Mouse (Mus musculus): ENCODE data around the gene Zfp661.
"Not testable (repeated sequence)": the region's sequence is repeated elsewhere in the genome, so short reads cannot be mapped to it uniquely, and the experiment has no call there.

Gene Zfp661

GRCm38 (mm10) chr2:127586694-127587513 lies at the start of gene Zfp661, which contains the start of gene Mrps5:
Zfp661 (minus strand) TSS chr2:127587094.
Mrps5 (plus strand) TSS chr2:127587222.
- in situ Hi-C loops (cut with MboI; ENCODE audit: low pct_unique_long_range_greater_than_20kb in 1 of 2, low sequenced_read_pairs in 2 of 2, unreplicated experiment in 1 of 2): no loop called here

DNA sequence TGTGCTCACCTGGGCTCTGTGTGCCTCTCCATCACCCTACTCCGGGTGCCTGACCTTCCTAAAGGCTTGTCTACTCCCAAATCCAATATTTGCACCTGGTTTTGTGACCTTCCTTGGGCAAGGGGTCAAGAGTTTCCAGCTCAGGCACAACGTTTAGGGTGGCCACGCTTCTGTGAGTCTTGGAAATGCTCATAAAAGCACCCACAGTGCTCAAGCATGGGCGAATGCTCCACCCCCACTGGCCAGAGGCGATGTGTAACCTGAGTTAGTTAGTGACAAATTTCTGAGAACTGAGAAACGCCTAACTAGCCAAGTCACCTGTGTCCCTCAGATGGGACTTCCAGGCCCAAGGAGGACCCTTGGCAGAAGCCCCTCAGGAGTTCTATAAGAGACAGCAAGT lies 48.7 kb upstream of the Zfp661 start:
- in situ Hi-C loops (cut with MboI; ENCODE audit: low pct_unique_long_range_greater_than_20kb in 1 of 2, low sequenced_read_pairs in 2 of 2, unreplicated experiment in 1 of 2): no loop called here

DNA sequence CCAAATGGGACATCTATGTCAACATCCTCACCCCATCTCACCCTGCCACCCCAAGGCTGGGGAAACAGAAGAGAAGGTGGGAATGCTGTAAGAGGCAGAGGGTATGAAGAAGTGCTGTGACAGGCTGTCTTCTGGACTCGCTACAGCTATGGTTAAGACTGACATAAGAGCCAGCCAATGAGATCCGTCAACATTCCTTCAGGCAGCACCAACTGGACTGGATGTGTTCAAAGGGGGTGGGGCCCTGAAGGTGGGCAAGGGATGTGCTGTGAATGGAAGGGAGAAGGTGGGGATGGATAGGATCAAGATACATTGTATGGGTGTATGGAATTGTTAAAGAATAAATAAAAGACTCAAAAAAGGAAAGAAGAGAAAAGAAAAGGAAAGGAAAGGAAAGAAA lies 45.7 kb upstream of the Zfp661 start:
- in situ Hi-C loops (cut with MboI; ENCODE audit: low pct_unique_long_range_greater_than_20kb in 1 of 2, low sequenced_read_pairs in 2 of 2, unreplicated experiment in 1 of 2): no loop called here

DNA sequence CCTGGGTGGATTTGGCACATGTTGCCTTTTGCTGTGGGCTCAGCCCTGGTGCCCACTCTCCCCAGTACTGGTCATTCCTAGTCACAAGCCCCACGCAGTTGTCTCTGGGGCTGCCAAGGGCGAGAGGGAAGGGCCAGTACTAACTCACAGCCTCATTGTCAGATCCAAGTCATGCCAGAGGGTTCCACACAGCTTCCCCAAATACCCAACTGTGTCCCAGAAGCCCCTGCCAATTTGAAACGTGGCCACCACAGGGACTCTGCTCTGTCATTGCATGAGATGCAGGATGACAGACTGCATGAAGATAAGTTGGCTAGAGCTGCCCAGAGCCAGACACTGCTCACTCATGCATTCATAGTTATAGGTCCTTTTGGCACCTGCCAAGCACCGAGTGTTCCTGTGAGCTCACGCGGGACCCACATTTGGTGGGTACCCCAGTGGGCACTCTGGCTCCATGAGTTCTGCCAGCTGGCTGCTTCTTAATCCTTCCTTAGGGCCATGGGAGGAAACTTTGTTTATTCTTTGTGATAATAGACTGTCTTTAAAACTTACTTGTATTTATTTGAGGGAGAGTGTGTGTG lies 41.2 kb upstream of the Zfp661 start:
- in situ Hi-C loops (cut with MboI; ENCODE audit: low pct_unique_long_range_greater_than_20kb in 1 of 2, low sequenced_read_pairs in 2 of 2, unreplicated experiment in 1 of 2): no loop called here

DNA sequence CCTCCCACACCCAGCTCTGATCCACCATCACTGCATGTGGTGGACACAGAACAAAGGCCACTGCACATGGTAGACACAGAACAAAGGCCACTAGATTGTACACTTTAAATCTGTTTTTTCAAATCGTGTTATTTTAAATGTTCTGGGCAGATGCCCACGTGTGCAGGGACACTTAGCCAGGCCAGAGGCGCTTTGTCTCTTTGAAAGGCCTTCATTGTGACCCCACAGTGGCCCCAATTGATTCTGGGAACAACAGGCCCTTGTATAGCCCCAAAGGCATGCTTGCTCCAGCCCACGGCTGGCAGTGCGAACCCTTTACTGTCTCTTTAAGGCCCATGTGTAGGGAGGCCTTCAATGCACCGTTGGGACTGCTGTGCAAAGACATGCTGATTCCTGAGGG lies 40.5 kb upstream of the Zfp661 start:
- in situ Hi-C loops (cut with MboI; ENCODE audit: low pct_unique_long_range_greater_than_20kb in 1 of 2, low sequenced_read_pairs in 2 of 2, unreplicated experiment in 1 of 2): no loop called here

DNA sequence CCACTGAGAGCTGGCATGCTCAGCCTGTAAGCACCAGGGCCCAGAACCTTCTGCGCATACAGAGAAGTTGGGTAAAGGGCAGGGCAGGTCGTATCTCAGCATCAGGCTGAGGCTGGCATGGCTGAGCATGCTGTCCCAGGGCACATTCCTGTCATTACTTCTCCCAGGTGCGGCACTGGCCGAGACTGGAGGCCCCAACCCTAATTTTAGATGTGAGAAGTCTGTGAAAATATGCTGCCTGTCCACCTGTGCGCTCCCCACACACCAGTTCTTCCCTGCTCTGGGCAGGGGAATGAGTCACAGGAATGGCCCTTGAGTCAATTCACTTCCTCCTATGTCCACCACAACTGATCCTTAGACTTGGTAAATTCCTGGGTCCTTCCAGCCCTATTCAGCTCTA lies 38.8 kb upstream of the Zfp661 start:
- in situ Hi-C loops (cut with MboI; ENCODE audit: low pct_unique_long_range_greater_than_20kb in 1 of 2, low sequenced_read_pairs in 2 of 2, unreplicated experiment in 1 of 2): no loop called here

GRCm38 (mm10) chr2:127624786-127625185 lies 37.9 kb upstream of the Zfp661 start:
- in situ Hi-C loops (cut with MboI; ENCODE audit: low pct_unique_long_range_greater_than_20kb in 1 of 2, low sequenced_read_pairs in 2 of 2, unreplicated experiment in 1 of 2): no loop called here

- in situ Hi-C loops (cut with MboI; ENCODE audit: low pct_unique_long_range_greater_than_20kb in 1 of 2, low sequenced_read_pairs in 2 of 2, unreplicated experiment in 1 of 2): no loop called here
Observed at GRCm38 (mm10) chr2:127622065-127622464, 35.2 kb upstream of the Zfp661 start.

DNA sequence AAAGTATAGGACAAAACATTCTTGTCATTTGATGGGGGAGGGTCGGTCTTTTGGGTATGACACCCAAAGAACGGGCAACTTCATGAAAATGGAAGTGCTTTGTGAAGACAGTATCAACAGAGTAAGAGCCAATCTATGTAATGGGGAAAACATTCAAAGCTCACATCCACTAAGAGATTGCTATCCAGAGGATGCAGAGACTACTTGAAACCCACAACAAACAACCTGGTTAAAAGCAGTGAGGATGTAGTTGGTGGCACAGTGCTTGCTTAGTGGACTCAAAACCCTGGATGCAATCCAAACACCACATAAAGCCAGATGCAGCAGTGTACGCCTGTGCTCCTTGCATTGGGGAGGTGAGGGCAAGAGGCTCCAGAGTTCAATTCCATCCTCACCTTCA lies 32.4 kb upstream of the Zfp661 start:
- in situ Hi-C loops (cut with MboI; ENCODE audit: low pct_unique_long_range_greater_than_20kb in 1 of 2, low sequenced_read_pairs in 2 of 2, unreplicated experiment in 1 of 2): no loop called here

GRCm38 (mm10) chr2:127612288-127612687 lies 25.4 kb upstream of the Zfp661 start:
- in situ Hi-C loops (cut with MboI; ENCODE audit: low pct_unique_long_range_greater_than_20kb in 1 of 2, low sequenced_read_pairs in 2 of 2, unreplicated experiment in 1 of 2): no loop called here

- in situ Hi-C loops (cut with MboI; ENCODE audit: low pct_unique_long_range_greater_than_20kb in 1 of 2, low sequenced_read_pairs in 2 of 2, unreplicated experiment in 1 of 2): no loop called here
Observed at GRCm38 (mm10) chr2:127611386-127611785, 24.5 kb upstream of the Zfp661 start.

- in situ Hi-C loops (cut with MboI; ENCODE audit: low pct_unique_long_range_greater_than_20kb in 1 of 2, low sequenced_read_pairs in 2 of 2, unreplicated experiment in 1 of 2): no loop called here
Observed at GRCm38 (mm10) chr2:127608986-127609385, 22.1 kb upstream of the Zfp661 start.

- in situ Hi-C loops (cut with MboI; ENCODE audit: low pct_unique_long_range_greater_than_20kb in 1 of 2, low sequenced_read_pairs in 2 of 2, unreplicated experiment in 1 of 2): no loop called here
Observed at GRCm38 (mm10) chr2:127608234-127608633, 21.3 kb upstream of the Zfp661 start.

DNA sequence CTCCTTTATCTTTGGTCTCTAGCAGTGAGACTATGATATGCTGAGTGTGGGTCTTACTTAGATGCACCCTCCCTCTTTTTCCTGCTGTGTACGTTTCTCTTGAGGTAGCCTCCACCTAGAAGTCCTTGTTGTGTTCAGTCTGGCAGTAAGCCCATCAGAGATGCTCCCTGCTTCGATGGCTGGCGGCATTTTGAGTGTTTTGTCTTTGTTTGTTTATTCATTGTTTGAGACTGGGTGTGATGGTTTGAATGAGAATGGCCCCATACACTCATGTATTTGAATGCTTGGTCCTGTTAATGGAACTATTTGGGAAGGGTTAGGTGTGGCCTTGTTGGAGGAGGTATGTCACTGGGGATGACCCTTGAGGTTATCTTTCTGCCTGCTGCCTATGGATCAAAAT lies 18.3 kb upstream of the Zfp661 start:
- in situ Hi-C loops (cut with MboI; ENCODE audit: low pct_unique_long_range_greater_than_20kb in 1 of 2, low sequenced_read_pairs in 2 of 2, unreplicated experiment in 1 of 2): no loop called here

DNA sequence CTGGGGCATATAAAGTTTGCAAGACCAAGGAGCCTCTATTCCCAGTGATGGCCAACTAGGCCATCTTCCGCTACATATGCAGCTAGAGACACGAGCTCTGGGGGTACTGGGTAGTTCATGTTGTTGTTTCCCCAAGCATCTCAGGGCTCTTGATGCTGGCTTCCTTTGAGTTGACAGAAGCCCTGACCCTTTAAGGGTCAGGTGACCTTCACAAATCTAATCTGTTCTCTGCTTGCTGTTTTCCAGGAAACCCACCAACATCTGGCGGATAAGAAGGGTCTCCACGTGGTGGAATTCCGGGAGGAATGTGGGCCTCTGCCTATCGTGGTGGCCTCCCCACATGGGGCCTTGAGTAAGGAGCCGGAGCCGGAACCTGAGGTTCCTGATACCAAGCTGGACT lies 16.5 kb upstream of the Zfp661 start:
- in situ Hi-C loops (cut with MboI; ENCODE audit: low pct_unique_long_range_greater_than_20kb in 1 of 2, low sequenced_read_pairs in 2 of 2, unreplicated experiment in 1 of 2): not testable (repeated sequence)

DNA sequence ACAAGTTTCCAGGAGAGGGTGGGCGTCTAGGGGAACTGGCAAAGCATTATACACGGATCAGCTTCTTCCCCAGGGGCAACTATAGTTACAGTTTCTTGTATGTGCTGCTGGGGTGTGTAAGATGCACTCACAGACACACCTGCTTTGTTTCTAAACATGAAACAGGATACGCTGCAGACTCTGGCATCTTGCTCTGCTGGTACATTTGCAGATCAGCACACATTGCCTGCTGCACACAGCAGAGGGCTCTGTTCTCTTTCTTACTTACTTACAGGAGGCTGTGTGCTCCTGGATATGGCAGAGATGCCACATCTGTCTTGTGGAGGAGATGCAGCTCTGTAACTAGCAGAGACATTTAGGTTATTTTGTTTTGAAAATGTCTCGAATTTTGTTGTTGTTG lies 3.9 kb upstream of the Zfp661 start:
- in situ Hi-C loops (cut with MboI; ENCODE audit: low pct_unique_long_range_greater_than_20kb in 1 of 2, low sequenced_read_pairs in 2 of 2, unreplicated experiment in 1 of 2): no loop called here

DNA sequence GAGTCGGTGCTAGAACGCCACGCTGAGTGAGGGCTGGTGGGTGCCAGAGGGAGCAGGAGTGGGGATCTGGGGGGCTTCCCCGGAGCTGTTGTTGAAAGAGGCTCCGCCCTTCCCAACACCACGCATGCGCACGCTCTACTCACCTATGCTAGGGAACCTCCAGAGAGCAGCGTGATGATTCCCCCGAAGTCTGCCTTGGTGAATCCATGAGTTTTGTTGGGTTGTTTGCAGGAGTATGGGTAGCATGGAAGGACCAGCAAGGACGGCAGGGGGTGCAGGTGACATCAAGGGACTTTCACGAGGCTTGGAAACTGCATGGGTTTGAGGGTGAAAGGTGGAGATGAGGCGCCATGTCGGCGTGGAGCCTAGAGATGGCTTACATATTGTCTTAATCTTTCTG lies 3.3 kb upstream of the Zfp661 start:
- in situ Hi-C loops (cut with MboI; ENCODE audit: low pct_unique_long_range_greater_than_20kb in 1 of 2, low sequenced_read_pairs in 2 of 2, unreplicated experiment in 1 of 2): no loop called here

DNA sequence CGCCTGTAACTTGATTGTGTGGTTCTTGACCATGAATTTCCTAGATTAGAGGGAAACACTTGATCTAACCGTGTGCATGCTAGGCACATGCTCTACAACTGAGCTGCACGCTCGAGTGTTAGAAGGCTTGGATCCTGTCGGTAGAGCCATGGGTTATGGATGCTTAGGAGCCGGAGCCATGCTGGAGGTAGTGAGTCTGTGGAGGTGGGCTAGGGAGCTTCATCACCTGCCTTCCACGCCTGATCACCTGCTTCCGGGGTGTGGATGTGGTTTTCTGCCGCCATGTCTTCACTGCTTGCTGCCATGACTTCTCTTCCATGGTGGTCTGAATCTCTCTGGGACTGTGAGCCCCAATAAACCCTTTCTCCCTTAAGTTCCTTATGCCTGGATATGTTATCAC lies 2.0 kb upstream of the Zfp661 start:
- in situ Hi-C loops (cut with MboI; ENCODE audit: low pct_unique_long_range_greater_than_20kb in 1 of 2, low sequenced_read_pairs in 2 of 2, unreplicated experiment in 1 of 2): no loop called here

DNA sequence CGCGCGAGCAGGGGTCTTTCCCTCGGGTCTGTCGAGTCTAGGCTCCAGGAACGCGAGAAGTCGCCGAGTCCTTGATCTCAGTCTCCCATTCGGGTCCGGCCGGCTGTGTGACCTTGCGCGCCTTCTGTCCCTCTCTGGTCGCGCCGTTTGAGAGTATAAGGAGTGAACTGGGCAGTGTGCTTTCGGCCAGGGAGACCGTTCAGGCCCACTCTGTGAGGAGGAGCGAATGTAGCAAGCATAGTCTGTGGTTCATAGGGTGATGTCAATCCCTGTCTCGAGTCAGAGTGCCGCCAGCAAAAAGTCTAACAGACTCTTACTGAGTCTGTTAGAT lies 585 bp upstream of the Zfp661 start:
- in situ Hi-C loops (cut with MboI; ENCODE audit: low pct_unique_long_range_greater_than_20kb in 1 of 2, low sequenced_read_pairs in 2 of 2, unreplicated experiment in 1 of 2): no loop called here

GRCm38 (mm10) chr2:127584436-127584858 lies 2.4 kb downstream of the Zfp661 start:
- in situ Hi-C loops (cut with MboI; ENCODE audit: low pct_unique_long_range_greater_than_20kb in 1 of 2, low sequenced_read_pairs in 2 of 2, unreplicated experiment in 1 of 2): no loop called here
